Mouse (Mus musculus) embryonic fibroblast, embryonic 13.5 days (primary cell): ENCODE measurements around the gene Aldh3b1.
"Not testable (repeated sequence)": the region's sequence is repeated elsewhere in the genome, so short reads cannot be mapped to it uniquely, and the experiment has no call there.

Experiments
- CTCF ChIP-seq: IDR thresholded peaks from 2 replicates; pipeline ENCODE4 v1.5.1; 2011; ENCODE audit warnings: mild to moderate bottlenecking, control low read depth, low read length, moderate library complexity, borderline replicate concordance; ENCODE audit not compliant: insufficient read depth
- POLR2A ChIP-seq: IDR thresholded peaks from 2 replicates; pipeline ENCODE4 v1.6.1; 2011; ENCODE audit warnings: low read depth, mild to moderate bottlenecking, control low read depth, low read length, moderate library complexity

GRCm38 (mm10) chr19:3957296-3958036 is 27.9 kb upstream of the Aldh3b1 start:
- not testable (repeated sequence) for TF ChIP-seq POLR2A, CTCF
